Mouse (Mus musculus): ENCODE results near the gene Ccin. TPM values are rescaled to one million over a fixed set of nuclear protein-coding genes. Genes with fewer than 3 reads are reported as not detected.

The Ccin gene
- polyA plus RNA-seq, 1 experiment from 2014 or later, result 1.2 TPM

DNA sequence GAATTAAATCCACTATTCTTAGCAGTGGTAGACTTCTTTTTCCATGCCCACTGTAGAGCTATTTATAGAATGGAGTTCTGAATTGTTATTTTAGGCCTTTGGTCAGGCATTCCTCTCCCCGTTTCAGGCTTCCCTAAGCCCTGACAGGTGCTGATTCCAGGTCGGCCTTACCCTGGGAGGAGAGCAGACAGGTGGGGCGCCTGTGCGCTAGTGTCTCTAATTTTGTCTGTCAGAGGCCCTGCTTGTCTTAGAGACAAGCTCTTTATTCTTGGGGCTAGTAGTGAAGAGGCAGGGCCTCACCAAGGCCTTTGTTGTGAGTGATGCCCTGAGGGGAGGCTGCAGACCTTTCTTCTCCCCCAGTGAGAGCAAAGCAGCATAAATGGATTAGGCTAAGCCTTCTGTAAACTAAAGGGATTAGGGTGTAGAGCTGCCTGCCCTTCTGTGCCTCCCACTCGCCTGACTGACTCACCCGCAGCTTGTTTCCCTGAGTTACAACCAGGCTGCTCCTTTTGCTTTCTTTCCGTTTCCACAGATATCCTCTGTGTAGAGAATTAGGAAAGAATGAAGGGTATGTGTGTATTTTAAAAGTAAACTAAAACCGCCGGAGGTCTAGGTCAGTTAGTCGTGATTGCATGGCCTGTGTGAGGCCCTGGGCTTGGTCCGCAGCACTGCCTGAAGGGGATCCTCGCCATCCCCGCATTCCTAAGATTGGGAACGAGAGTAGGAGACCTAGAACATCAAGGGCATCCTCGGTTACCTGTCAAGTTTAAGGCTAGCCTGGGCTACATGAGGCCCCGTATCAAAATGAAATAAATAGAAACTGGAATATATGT lies 45.2 kb downstream of the Ccin start:
- in situ Hi-C loops (cut with MboI; ENCODE audit: low pct_unique_long_range_greater_than_20kb), result no loop called here
- ChIA-PET CTCF (interaction anchor here (1.0 to 1.5 kb wide), 3 partner anchors 15 to 20 kb away, joined by 3 read pairs; no protein-coding TSS in a partner anchor), POLR2A (interaction anchor here (0.9 kb wide), 1 partner anchor 15 kb away, joined by 4 read pairs; no protein-coding TSS in a partner anchor)
- TF ChIP-seq CTCF (IDR thresholded peaks at IDR 0.05), result no peak
- DNase-seq (ENCODE audit: low read depth, low spot score), result peak; percentile 93
- ATAC-seq, result peak; percentile 98
- H3K27me3 ChIP-seq, result no peaks in the 10 kb centered on the region

DNA sequence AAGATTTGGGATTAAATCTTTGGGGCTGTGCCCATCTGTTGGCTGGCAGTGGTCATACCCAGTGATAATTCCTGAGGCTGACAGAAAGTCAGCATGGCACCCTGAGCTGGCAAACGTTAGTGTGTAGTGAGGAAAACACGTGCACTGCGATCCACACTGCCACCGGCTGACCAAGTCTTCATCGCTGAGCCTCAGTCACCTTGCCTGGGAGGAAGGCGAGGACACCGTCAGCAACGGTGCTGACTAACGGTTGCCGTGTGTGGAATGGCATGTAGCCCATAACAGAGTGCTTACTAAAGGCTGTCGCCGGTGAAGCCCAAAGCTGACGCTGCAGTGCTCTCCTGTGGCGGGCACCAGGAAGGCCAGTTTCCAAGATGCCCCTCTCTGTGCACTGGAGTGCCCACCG lies 46.4 kb downstream of the Ccin start:
- no peak for TF ChIP-seq CTCF (IDR thresholded peaks at IDR 0.05)
- in situ Hi-C loops (cut with MboI; ENCODE audit: low pct_unique_long_range_greater_than_20kb), result no loop called here
- H3K27me3 ChIP-seq, result no peaks in the 10 kb centered on the region
- CTCF ChIA-PET, result interaction anchor here (0.7 to 1.8 kb wide), 3 partner anchors 9 to 104 kb away, joined by 3 to 5 read pairs (median 3); no protein-coding TSS in a partner anchor
- no peak for ATAC-seq
- DNase-seq (ENCODE audit: low read depth, low spot score), result no peak
- POLR2A ChIA-PET, result interaction anchor here (0.9 to 1.0 kb wide), 2 partner anchors 16 to 73 kb away, joined by 4 read pairs; no protein-coding TSS in a partner anchor

DNA sequence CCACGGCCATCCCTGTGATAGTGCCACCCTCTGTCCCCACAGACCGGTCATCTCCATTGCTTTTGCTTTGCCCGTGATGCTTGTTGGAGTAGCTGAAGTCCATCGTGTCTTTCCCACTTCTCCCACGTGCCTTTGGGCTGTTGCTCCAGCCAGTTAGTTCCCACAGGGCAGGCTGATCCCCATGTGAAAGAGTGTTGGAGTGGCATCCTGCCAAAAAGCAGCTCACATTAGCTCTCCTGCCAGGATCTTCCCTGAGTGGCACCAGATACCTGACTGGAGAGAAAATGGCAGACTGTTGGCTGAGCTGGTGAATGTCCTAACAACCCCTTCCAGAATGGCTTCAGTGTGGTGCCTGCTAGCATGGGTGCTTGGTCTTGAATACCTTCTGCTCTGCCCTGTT lies 48.2 kb downstream of the Ccin start:
- in situ Hi-C loops (cut with MboI; ENCODE audit: low pct_unique_long_range_greater_than_20kb), result no loop called here
- no peaks in the 10 kb centered on the region for H3K27me3 ChIP-seq
- ChIA-PET CTCF (interaction anchor here (0.6 to 1.7 kb wide), 4 partner anchors 19 to 125 kb away, joined by 3 to 5 read pairs (median 3); no protein-coding TSS in a partner anchor), POLR2A (no interaction called here)
- no peak for TF ChIP-seq CTCF (IDR thresholded peaks at IDR 0.05)
- ATAC-seq, result no peak
- DNase-seq (ENCODE audit: low read depth, low spot score), result no peak

Other genes with a start within 250 kb of the Ccin start
- gene Olfr159, start 212.5 kb upstream of the Ccin start, polyA plus RNA-seq (2021), result not detected
- gene Olfr156, start 159.6 kb upstream of the Ccin start, polyA plus RNA-seq (2021), result not detected
- gene Olfr157, start 143.3 kb upstream of the Ccin start, polyA plus RNA-seq (2021), result not detected
- gene Olfr155, start 131.9 kb upstream of the Ccin start, polyA plus RNA-seq (2021), result not detected
- gene Reck, start 108.0 kb upstream of the Ccin start, polyA plus RNA-seq (2021), result 3.5 TPM
- gene Glipr2, start 26.1 kb upstream of the Ccin start, polyA plus RNA-seq (2021), result 58.5 TPM
- 363 TPM for gene Clta, start 21.0 kb downstream of the Ccin start, polyA plus RNA-seq (2021)
- gene Gne, start 100.7 kb downstream of the Ccin start, polyA plus RNA-seq (2021), result 16.8 TPM

Measured in Patski (cell line).